Mouse (Mus musculus) retina, postnatal 7 days (tissue): ENCODE measurements at regions not wholly inside any gene's neighbourhood (a gene's known extent, or its start where the extent isn't known, plus 50 kb on each side); places are given as distances from the start of the nearest gene placed in this dataset.

Source experiments
- DNase-seq: peaks from one replicate; pipeline ENCODE4 v3.0.0-alpha.2; 2012; ENCODE audit warnings: low read depth, low spot score

DNA sequence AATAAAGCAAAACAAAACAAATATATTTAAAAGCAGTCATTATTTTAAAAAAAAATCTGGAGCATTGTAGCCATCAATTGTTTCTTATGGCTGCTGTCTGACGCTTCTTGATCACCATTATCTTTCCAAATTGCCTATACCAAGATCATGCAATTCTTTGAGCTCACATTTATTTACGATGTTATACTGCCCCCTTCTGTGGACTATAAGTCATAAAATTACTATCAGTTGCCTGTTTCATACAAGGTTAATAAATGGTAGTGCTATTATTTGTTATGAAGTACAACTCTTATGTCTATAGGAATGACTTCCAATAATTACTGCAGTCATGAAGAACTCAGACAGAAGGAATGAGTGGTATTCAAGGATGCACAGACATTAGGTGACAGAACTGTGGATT, 57.3 kb upstream of the Eda2r start:
- DNase-seq, result no peak

DNA sequence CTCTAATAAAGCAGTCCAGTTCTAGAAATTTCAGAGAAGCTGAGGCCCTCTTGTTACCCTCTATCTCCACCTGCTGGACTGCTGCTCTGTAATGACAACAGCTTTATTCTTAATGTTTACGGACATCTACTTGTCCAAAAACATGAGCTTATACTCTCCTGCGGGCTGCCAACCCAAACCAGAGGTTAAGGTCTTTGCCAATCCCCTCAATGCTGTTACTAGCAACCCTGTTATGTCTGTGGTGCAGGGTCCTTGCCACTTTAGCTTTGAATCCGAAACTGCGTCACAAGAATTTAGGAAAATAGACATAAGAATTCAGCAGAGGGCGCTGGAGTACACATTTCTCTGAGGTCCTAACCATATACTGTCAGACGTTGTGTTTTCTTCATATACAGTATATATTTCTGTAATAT, 54.4 kb upstream of the Eda2r start:
- DNase-seq, result peak; percentile 25
